Mouse (Mus musculus) kidney, adult 2 months (tissue): ENCODE measurements around the gene Ubac2. TPM values are rescaled to one million over a fixed set of nuclear protein-coding genes. Genes with fewer than 3 reads are reported as not detected.

ENCODE experiments used
- DNase-seq: peaks from one replicate; pipeline ENCODE4 v3.0.0; 2021
- H3K27ac ChIP-seq: fragments of 200-500 bp; 2 replicates; pipeline ENCODE4 v1.5.1; 2012; ENCODE audit warnings: low read depth, low read length, control low read depth, inconsistent platforms; ENCODE audit not compliant: insufficient read depth
- H3K27me3 ChIP-seq: fragments of 200-500 bp; replicated peaks from 2 replicates; pipeline ENCODE4 v1.6.1; 2012; ENCODE audit warnings: mild to moderate bottlenecking, moderate library complexity, low read length, inconsistent platforms; ENCODE audit not compliant: control insufficient read depth, insufficient read depth
- H3K36me3 ChIP-seq: fragments of 200-500 bp; 2 replicates; pipeline ENCODE4 v1.6.1; 2012; ENCODE audit warnings: mild to moderate bottlenecking, moderate library complexity, low read length, inconsistent platforms; ENCODE audit not compliant: control insufficient read depth, insufficient read depth
- H3K4me1 ChIP-seq: fragments of 200-500 bp; 2 replicates; pipeline ENCODE4 v1.6.1; 2011; ENCODE audit warnings: low read length; ENCODE audit not compliant: control insufficient read depth, insufficient read depth
- H3K4me3 ChIP-seq: fragments of 200-500 bp; 2 replicates; pipeline ENCODE4 v1.5.1; 2011; ENCODE audit warnings: mild to moderate bottlenecking, low read depth, low read length, control low read depth; ENCODE audit not compliant: insufficient read depth
- CTCF ChIP-seq: fragments of 200-500 bp; conservative IDR thresholded peaks from 2 replicates; pipeline ENCODE4 v1.5.1; 2011; ENCODE audit warnings: low read depth, mild to moderate bottlenecking, control low read depth, low read length, moderate library complexity, mixed read lengths; ENCODE audit not compliant: insufficient read depth, insufficient read length
- POLR2A ChIP-seq: fragments of 200-500 bp; IDR thresholded peaks from one replicate; pipeline ENCODE4 v1.6.1; 2011; ENCODE audit warnings: low read depth, low read length, control low read depth
- WGBS: fragments of 180-500 bp; shearing (Covaris S2); methylation state at CpG from one replicate; pipeline ENCODE4 v1.1.7; 2018; 5-methylcytosine and 5-hydroxymethylcytosine counted together
- polyA plus RNA-seq: library from polyadenylated mRNA; depleted of rRNA; stranded (reverse); fragments of >200 nt; gene quantifications from 2 replicates; pipeline ENCODE4 v1.2.3, GENCODE M21; 2012

Ubac2 gene
- polyA plus RNA-seq, 1 experiment = 69.3 TPM

GRCm38 (mm10) chr14:121958041-121958750 lies 79.8 kb downstream of the Ubac2 start:
- Histone ChIP-seq H3K27me3 (no peaks in the 10 kb centered on the region), H3K4me3 (no peak overlapping the region), H3K4me1 (no peaks in the 10 kb centered on the region; the same call in 1 of the 2 replicates), H3K27ac (no peak overlapping the region), H3K36me3 (no peaks in the 10 kb centered on the region)
- no peak for DNase-seq
- no peak for TF ChIP-seq CTCF
- TF ChIP-seq POLR2A = no peak
- WGBS = 87% methylated on average over 3 of the region's 3 CpGs

GRCm38 (mm10) chr14:121958751-121959537 lies 80.5 kb downstream of the Ubac2 start:
- no peak for DNase-seq
- Histone ChIP-seq H3K27me3 (no peaks in the 10 kb centered on the region), H3K27ac (no peak overlapping the region), H3K4me1 (peaks cover 3% of the 10 kb centered on the region; the same call in 1 of the 2 replicates), H3K36me3 (no peaks in the 10 kb centered on the region), H3K4me3 (no peak overlapping the region)
- TF ChIP-seq POLR2A (no peak), CTCF (no peak)
- WGBS = 54% methylated on average over 10 of the region's 10 CpGs

- WGBS = 89% methylated on average over 3 of the region's 3 CpGs
- Histone ChIP-seq H3K4me3 (no peak overlapping the region), H3K27me3 (no peaks in the 10 kb centered on the region), H3K4me1 (peaks cover 3% of the 10 kb centered on the region; the same call in 1 of the 2 replicates), H3K27ac (no peak overlapping the region), H3K36me3 (no peaks in the 10 kb centered on the region)
- DNase-seq = no peak
- TF ChIP-seq POLR2A = no peak
- TF ChIP-seq CTCF = no peak
Measured at GRCm38 (mm10) chr14:121959538-121959980, 81.1 kb downstream of the Ubac2 start.

GRCm38 (mm10) chr14:121960031-121960430 lies 81.6 kb downstream of the Ubac2 start:
- 86% methylated on average over 4 of the region's 4 CpGs for whole genome bisulfite sequencing

GRCm38 (mm10) chr14:121960531-121960930 lies 82.1 kb downstream of the Ubac2 start:
- H3K36me3 ChIP-seq = no peaks in the 10 kb centered on the region
- no peak for DNase-seq
- peaks cover 3% of the 10 kb centered on the region; the same call in 1 of the 2 replicates for H3K4me1 ChIP-seq
- WGBS = 75% methylated on average over 2 of the region's 2 CpGs
- no peak overlapping the region for H3K4me3 ChIP-seq
- TF ChIP-seq POLR2A (no peak), CTCF (no peak)
- no peaks in the 10 kb centered on the region for H3K27me3 ChIP-seq
- no peak overlapping the region for H3K27ac ChIP-seq

More at GRCm38 (mm10) chr14:121960031-121960430, 81.6 kb downstream of the Ubac2 start:
- DNase-seq = no peak
- Histone ChIP-seq H3K27ac (no peak overlapping the region), H3K4me1 (peaks cover 3% of the 10 kb centered on the region; the same call in 1 of the 2 replicates), H3K36me3 (no peaks in the 10 kb centered on the region), H3K4me3 (no peak overlapping the region), H3K27me3 (no peaks in the 10 kb centered on the region)
- TF ChIP-seq POLR2A (no peak), CTCF (no peak)

- Histone ChIP-seq H3K27ac (no peak overlapping the region), H3K4me3 (no peak overlapping the region), H3K4me1 (peaks cover 3% of the 10 kb centered on the region; the same call in 1 of the 2 replicates), H3K27me3 (no peaks in the 10 kb centered on the region), H3K36me3 (no peaks in the 10 kb centered on the region)
- TF ChIP-seq POLR2A (no peak), CTCF (no peak)
- 56% methylated on average over 6 of the region's 6 CpGs for WGBS
- no peak for DNase-seq
Measured at GRCm38 (mm10) chr14:121960997-121961396, 82.6 kb downstream of the Ubac2 start.

GRCm38 (mm10) chr14:121961496-121962127 lies 83.2 kb downstream of the Ubac2 start:
- DNase-seq = no peak
- WGBS = 66% methylated on average over 12 of the region's 12 CpGs
- H3K4me1 ChIP-seq = peaks cover 3% of the 10 kb centered on the region; the same call in 1 of the 2 replicates
- H3K27ac ChIP-seq = no peak overlapping the region
- no peaks in the 10 kb centered on the region for H3K27me3 ChIP-seq
- TF ChIP-seq CTCF (no peak), POLR2A (no peak)
- H3K4me3 ChIP-seq = no peak overlapping the region
- no peaks in the 10 kb centered on the region for H3K36me3 ChIP-seq
